Mouse (Mus musculus) MEL (cell line): ENCODE results near the gene Dynll2.

Experiments used
- CTCF ChIP-seq, 3 experiments: IDR thresholded peaks in 2 of 3; conservative IDR thresholded peaks in 1 of 3; 2 replicates each; pipeline ENCODE4 v1.5.1; 2011 to 2012; ENCODE audit warnings: low read length in 3 of 3, low read depth in 2 of 3, mild to moderate bottlenecking in 2 of 3, improper control_type of control experiment in 1 of 3, inconsistent platforms in 1 of 3, mixed read lengths in 1 of 3, moderate library complexity in 1 of 3; ENCODE audit not compliant: control insufficient read depth in 1 of 3, insufficient read depth in 1 of 3, poor library complexity in 1 of 3, severe bottlenecking in 1 of 3
- HCFC1 ChIP-seq: IDR thresholded peaks from 2 replicates; pipeline ENCODE4 v1.6.1; 2012; ENCODE audit warnings: low read depth, mild to moderate bottlenecking, inconsistent platforms, low read length, improper control_type of control experiment, moderate library complexity
- MAX ChIP-seq: IDR thresholded peaks from 2 replicates; pipeline ENCODE4 v1.6.1; 2011; ENCODE audit warnings: low read length, improper control_type of control experiment
- MYB ChIP-seq: IDR thresholded peaks from 2 replicates; pipeline ENCODE4 v1.6.1; 2011; ENCODE audit warnings: mild to moderate bottlenecking, low read depth, low read length, improper control_type of control experiment
- NELFE ChIP-seq: IDR thresholded peaks from 2 replicates; pipeline ENCODE4 v1.6.1; 2011; ENCODE audit warnings: low read depth, low read length, improper control_type of control experiment
- TCF12 ChIP-seq: IDR thresholded peaks from 2 replicates; pipeline ENCODE4 v1.6.1; 2014; ENCODE audit warnings: low read depth, mild to moderate bottlenecking, inconsistent platforms, low read length, improper control_type of control experiment, moderate library complexity

- TF ChIP-seq TCF12 = no peak
- no peak for TF ChIP-seq NELFE
- TF ChIP-seq MAX = no peak
- TF ChIP-seq MYB = no peak
- no peak for TF ChIP-seq HCFC1
- no peak for TF ChIP-seq CTCF (IDR thresholded peaks at IDR 0.05 in 2 of 3, conservative IDR thresholded peaks at IDR 0.05 in 1 of 3; ENCODE audit: control insufficient read depth in 1 of 3, insufficient read depth in 1 of 3, low read depth in 2 of 3, low read length in 3 of 3, poor library complexity in 1 of 3, severe bottlenecking in 1 of 3)
These were observed 27.8 kb upstream of the Dynll2 start for GRCm38 (mm10) chr11:88015161-88015560.
